In genomic region chr5:131904478-131904877, GRCm38 (mm10) we compare ENCODE assay signal across 30 mouse cellular contexts.
DNase-seq lines count a peak whose midpoint lies in the region; ATAC-seq lines count a peak whose summit lies in the region.
"Had no signal": no experiment of that assay in that cellular context is flagged by ENCODE, and none has a peak within 500 bp of the region (broad histone marks: within the 10 kb centered on the region; RNA-seq: fewer than 3 reads in every experiment).

No protein-coding gene starts in this region.

- 20% methylated on average over 10 of the region's 10 CpGs for WGBS in kidney, embryonic 15.5 days

- no peak overlapping the region for H3K4me2 ChIP-seq in kidney, embryonic 15.5 days
- H3K4me2 ChIP-seq: embryonic facial prominence, embryonic 13.5 days; forebrain, embryonic 12.5 days; forebrain, embryonic 15.5 days; heart, embryonic 13.5 days; hindbrain, embryonic 14.5 days had no signal

- ATAC-seq in kidney, embryonic 15.5 days (replicated peaks; ENCODE audit: low FRiP score) = peak; percentile 46; the same call in 1 of the 2 replicates
- ATAC-seq: activated CD4-positive, CD25-positive, alpha-beta regulatory T cell, adult 4 months; CD4-positive, CD25-positive, alpha-beta regulatory T cell, adult 4 months; forebrain, embryonic 15.5 days; hindbrain, postnatal 0 days; inflammation-experienced regulatory T-cells, adult 6 months had no signal

- H3K9me3 ChIP-seq in kidney, embryonic 15.5 days (replicated peaks) = no peaks in the 10 kb centered on the region
- H3K9me3 ChIP-seq: forebrain, embryonic 12.5 days; forebrain, embryonic 15.5 days; heart, embryonic 10.5 days; heart, embryonic 13.5 days had no signal

- no peak overlapping the region for H3K27ac ChIP-seq in kidney, embryonic 15.5 days
- H3K27ac ChIP-seq: embryonic facial prominence, embryonic 10.5 days; embryonic facial prominence, embryonic 13.5 days; forebrain, embryonic 12.5 days; forebrain, embryonic 15.5 days; heart, adult 2 months; heart, embryonic 10.5 days; heart, embryonic 13.5 days; hindbrain, embryonic 14.5 days; hindbrain, postnatal 0 days had no signal

- no peak overlapping the region for H3K9ac ChIP-seq in kidney, embryonic 15.5 days
- H3K9ac ChIP-seq: embryonic facial prominence, embryonic 13.5 days; forebrain, embryonic 12.5 days; forebrain, embryonic 15.5 days; heart, embryonic 13.5 days; hindbrain, embryonic 14.5 days had no signal

- no peaks in the 10 kb centered on the region for H3K36me3 ChIP-seq in kidney, embryonic 15.5 days
- H3K36me3 ChIP-seq: embryonic facial prominence, embryonic 13.5 days; forebrain, embryonic 12.5 days; forebrain, embryonic 15.5 days; heart, embryonic 10.5 days; heart, embryonic 13.5 days had no signal

- peaks cover 9% of the 10 kb centered on the region; the same call in 1 of the 2 replicates for H3K4me1 ChIP-seq in kidney, embryonic 15.5 days
- H3K4me1 ChIP-seq: embryonic facial prominence, embryonic 13.5 days; forebrain, embryonic 12.5 days; heart, embryonic 10.5 days had no signal

- no peak for DNase-seq in kidney, adult 8-10 months
- peak; percentile 19 to 20 for DNase-seq in kidney, postnatal 4 days
- DNase-seq in kidney, postnatal 36 days = no peak
- DNase-seq in forelimb bud, embryonic 11.5 days (ENCODE audit: low read depth, low spot score) = peak; percentile 14
- no peak for DNase-seq in layer of hippocampus, adult 9-11 months
- DNase-seq in Muller cell, postnatal 12 days (ENCODE audit: inconsistent ontology term) = no peak
- DNase-seq: adrenal gland, postnatal 10 days; adrenal gland, postnatal 36 days; cerebellum, adult 11 months; cerebellum, adult 2 months; cerebellum, adult 9-11 months; cerebellum, postnatal 25 days; gastrocnemius, postnatal 10 days; gastrocnemius, postnatal 36 days; heart, adult 2 months; heart, postnatal 14 days; heart, postnatal 4 days had no signal

- no peak overlapping the region for H3K4me3 ChIP-seq in kidney, embryonic 15.5 days (replicated peaks)
- H3K4me3 ChIP-seq: embryonic facial prominence, embryonic 10.5 days; embryonic facial prominence, embryonic 13.5 days; erythroblast, embryonic 14.5 days; forebrain, embryonic 12.5 days; forebrain, embryonic 15.5 days; heart, adult 2 months; heart, embryonic 10.5 days; heart, embryonic 13.5 days had no signal

- H3K27me3 ChIP-seq in kidney, embryonic 15.5 days = no peaks in the 10 kb centered on the region
- H3K27me3 ChIP-seq: embryonic facial prominence, embryonic 13.5 days; forebrain, embryonic 12.5 days; forebrain, embryonic 15.5 days; heart, embryonic 13.5 days had no signal

Comparison
In these comparisons a context has a peak if more than half of its experiments do, and no peak if none do; other contexts are left out.
1. DNase-seq: peak in kidney, postnatal 4 days (2 of 2) and forelimb bud, embryonic 11.5 days (single experiment); none in kidney, adult 8-10 months (0 of 2), kidney, postnatal 36 days (0 of 2), layer of hippocampus, adult 9-11 months (single experiment) and Muller cell, postnatal 12 days (single experiment).